Mouse (Mus musculus): ENCODE data around the gene Lrrc46.

Gene Lrrc46

GRCm38 (mm10) chr11:97048090-97048650, 7.0 kb upstream of the Lrrc46 start:
- DNase-seq, result no peak

DNA sequence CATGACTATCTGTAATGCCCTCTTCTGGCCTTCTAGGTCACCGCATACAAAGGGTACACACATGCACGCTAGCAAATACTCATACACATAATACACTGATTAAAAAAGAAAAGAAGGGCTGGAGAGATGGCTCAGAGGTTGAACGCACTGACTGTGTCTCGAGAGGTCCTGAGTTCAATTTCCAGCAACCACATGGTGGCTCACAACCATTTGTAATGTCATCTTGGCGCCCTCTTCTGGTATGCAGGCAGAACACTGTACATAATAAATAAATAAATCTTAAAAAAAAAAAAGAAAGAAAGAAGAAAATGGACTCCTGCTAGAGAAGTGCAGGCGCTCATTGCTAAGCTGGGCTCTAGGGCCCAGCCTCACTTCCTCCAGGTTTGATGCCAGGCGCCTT, 4.7 kb upstream of the Lrrc46 start:
- peak; percentile 32 for DNase-seq

DNA sequence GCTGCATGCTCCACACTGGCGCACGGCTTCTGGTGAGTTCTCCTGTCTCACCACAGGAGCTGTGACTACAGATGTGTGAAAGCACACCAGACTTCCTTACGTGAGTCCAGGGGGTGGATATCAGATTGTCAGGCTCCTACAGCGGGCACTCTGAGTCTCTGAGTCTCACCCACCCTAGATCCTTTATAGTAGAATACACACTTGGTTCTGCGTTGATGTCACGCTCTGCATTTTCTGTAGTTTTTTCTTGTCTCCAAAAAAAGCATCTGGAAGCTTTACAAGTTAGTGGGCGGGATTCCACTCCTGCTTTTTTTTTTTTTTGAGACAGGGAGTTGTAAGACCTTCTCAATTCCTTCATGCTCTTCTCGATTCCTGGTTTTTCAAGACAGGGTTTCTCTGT, 3.7 kb upstream of the Lrrc46 start:
- no peak for DNase-seq

DNA sequence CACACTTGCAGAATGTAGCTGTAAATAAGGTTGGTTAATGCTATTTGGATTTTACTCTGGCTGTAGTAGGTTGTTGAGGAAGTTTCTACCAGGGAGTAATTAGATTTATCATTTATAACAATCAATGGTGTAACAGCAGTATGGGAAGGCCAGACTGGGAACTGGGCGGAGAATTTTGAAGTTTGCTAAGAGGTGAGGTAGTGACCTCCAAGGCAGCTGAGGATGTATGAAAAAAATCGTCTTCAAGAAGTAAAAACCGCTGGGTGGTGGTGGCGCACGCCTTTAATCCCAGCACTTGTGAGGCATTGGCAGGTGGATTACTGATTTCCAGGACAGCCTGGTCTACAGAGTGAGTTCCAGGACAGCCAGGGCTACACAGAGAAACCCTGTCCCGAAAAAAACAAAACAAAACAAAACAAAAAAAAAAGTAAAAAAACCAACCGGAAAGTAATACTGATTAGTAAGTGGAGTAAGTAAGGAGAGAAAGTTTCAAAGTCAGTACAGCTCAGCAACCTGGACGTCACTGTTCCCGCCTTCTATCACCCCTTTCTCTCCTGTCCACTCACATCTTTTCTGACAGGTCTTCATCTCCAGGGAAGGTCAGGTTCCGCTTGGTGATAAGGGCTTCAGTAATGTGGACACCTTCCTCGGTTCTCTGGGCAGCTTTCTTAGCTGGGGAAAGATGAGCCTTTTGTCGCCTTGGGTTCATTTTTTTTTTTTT, 746 bp downstream of the Lrrc46 start:
- no peak for DNase-seq

DNA sequence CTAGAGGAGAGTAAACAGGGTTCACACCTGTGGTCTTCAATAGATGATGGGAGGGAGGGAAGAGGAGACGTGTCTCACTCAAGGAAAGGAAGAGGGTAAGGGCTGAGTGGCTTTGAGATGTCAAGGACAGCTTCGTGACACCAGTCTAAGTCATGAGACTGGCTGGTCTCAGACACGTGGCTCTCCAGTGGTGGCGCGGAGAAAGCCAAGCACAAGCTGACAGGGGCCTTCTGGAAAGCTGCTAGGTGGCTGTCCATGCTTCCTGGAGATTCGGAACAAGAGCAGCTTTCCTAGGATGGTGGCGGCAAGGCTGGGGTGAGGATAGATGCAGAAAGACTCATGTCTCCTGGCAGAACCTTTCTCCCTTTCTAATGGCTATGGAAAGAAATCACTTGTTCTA, 2.3 kb downstream of the Lrrc46 start:
- DNase-seq, result no peak

GRCm38 (mm10) chr11:97036141-97036540, 5.1 kb downstream of the Lrrc46 start:
- DNase-seq, result no peak

GRCm38 (mm10) chr11:97033781-97034180, 7.4 kb downstream of the Lrrc46 start:
- no peak for DNase-seq

- no peak for DNase-seq
Measured at GRCm38 (mm10) chr11:97032499-97032898, 8.7 kb downstream of the Lrrc46 start.

- no peak for DNase-seq
Measured at GRCm38 (mm10) chr11:97031977-97032376, 9.2 kb downstream of the Lrrc46 start.

GRCm38 (mm10) chr11:97030426-97030825, 10.8 kb downstream of the Lrrc46 start:
- no peak for DNase-seq

DNA sequence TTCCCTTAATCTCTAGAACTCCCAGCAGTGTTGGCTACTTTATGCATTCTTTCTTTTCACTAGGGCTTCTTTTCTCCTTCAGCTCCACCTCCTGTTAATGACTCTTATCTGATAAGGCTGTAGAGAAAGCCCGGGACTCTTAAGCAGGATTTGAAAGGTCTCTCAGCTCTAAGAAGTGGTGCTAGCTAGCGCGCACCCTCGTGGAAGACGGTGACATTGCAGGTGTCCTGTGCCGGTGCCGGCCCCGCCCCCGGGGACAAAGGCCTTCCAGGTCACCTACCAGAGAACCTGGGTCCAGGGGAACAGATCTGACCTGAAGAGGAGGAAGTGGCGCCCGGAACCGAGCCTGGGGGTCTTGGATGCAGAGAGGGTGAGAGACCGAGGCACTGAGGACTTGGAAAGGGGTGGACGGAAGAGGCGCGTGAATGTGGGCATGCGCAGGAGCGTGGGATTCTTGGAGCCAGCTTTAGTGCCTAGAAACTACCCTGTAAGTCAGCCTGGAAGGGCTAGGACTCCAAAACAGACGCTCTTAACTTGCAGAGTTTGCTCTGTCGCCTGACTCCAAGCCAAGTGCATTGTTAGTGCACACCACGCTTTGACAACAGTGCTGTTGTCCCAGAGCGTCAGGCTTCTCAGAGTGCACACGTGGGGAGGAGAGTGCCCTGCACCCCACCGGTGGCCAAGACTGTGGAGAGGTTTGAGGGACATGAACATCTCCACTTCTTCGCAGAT, 11.4 kb downstream of the Lrrc46 start, which contains the start of gene Scrn2:
TSS of gene Scrn2 (plus strand) at position 253 of the 732 bp plus-strand sequence.
- peak; percentile 92 for DNase-seq

GRCm38 (mm10) chr11:97025721-97026344, 15.4 kb downstream of the Lrrc46 start:
- peak; percentile 90 for DNase-seq

- DNase-seq, result no peak
Measured at GRCm38 (mm10) chr11:97024977-97025376, 16.2 kb downstream of the Lrrc46 start.

DNA sequence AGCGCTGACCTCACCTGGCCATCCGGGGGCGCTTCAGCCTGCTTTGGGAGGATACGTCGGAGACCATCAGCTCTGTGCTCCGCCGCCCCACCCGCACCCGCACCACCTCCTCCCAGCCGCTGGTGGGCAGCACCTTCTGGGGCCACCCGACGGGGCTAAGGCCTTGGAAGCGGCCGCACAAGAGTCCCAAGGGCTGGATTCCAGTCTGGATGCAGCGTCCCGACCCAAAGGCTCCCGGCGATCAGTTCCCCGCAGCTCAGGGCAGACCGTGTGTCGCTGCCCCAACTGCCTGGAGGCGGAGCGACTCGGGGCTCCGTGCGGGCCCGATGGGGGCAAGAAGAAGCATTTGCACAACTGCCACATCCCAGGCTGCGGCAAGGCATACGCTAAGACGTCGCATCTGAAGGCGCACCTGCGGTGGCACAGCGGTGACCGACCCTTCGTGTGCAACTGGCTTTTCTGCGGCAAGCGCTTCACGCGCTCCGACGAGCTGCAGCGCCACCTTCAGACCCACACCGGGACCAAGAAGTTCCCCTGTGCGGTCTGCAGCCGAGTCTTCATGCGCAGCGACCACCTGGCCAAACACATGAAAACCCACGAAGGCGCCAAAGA, 19.2 kb downstream of the Lrrc46 start:
- DNase-seq, result peak; percentile 83

- no peak for DNase-seq
Measured at GRCm38 (mm10) chr11:97021121-97021765, 20.0 kb downstream of the Lrrc46 start.

GRCm38 (mm10) chr11:97019345-97019708, 21.9 kb downstream of the Lrrc46 start:
- DNase-seq, result no peak

GRCm38 (mm10) chr11:97018583-97019344, 22.4 kb downstream of the Lrrc46 start:
- no peak for DNase-seq

DNA sequence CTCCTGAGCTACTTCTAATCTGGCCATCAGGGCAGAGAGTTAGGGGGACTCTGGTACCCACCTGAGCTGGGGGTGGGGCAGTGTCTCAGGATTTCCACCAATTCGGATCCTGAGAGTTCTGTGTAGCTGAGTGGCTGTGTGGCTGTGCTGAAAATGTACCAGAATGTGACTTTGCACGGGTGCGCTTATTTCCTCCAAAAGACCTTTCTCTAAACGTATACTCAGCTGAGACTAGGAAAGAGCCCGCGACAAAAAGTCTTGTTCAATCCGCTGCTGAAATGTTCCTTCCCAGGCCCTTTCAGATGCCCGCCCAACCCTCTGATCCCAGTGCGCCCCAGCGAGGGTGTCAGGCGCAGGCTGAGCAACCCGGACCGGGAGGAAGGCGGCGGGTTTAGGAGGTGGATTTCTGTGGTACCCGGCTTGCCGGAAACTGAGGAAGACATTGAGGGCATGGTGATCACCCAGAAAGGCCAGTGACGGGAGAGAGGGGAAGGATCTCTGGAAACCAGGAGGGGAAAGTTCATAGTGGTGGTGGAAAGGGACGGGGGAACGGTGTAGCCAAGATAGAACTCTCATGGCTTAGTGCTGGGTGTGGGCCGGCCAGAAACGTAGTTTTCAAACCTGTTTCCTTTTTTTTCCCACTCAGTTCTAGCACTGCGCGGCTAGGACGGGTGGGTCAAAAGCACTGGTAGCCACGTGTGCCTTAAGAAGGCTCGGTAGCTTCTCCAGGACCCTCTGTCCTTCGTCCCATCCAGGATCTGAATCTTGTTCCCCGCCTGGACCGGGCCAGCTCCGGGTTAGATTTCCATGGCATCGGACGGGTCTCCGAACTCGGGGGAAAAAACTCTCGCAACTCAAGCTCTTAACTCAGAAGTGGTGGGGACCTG, 23.3 kb downstream of the Lrrc46 start:
- no peak for DNase-seq

- DNase-seq, result peak; percentile 64
Measured at GRCm38 (mm10) chr11:97013121-97013670, 28.0 kb downstream of the Lrrc46 start, which contains the start of gene Sp6. Gene Sp6, plus strand, starts transcription at chr11:97013394.

DNA sequence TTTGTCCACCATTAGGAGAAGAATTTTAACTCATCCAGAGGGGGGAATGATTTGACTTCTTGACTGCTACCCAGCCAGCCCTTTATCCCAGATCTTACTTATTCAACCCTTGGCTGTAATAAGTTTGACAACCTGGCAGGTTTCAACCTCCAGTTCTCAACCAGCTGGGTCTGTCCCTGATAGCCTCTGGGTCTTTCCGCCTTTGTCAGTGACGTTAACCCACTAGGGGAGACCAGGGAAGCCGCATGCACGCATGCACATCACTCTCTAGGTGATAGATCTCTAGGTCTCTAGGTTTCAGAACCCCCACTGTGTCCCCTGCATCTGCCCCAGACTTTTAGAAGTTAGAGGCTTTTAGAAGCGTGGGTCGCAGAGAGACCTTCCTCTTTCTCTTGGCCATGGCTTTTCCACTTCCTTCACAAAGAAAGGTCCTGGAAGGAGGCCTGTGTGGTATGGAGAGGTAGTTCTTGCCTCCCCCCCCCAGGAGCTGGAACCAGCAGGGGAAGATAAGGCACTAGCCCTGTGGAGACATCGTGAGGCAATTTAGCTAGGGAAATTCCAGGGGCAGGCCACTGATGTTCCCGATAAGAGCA, 31.9 kb downstream of the Lrrc46 start:
- DNase-seq, result no peak
